Mouse (Mus musculus): ENCODE measurements at regions not wholly inside any gene's neighbourhood (a gene's known extent, or its start where the extent isn't known, plus 50 kb on each side); places are given as distances from the start of the nearest gene placed in this dataset.

- H3K4me1 ChIP-seq (replicated peaks) = no peaks in the 10 kb centered on the region
- H3K4me3 ChIP-seq = no peak overlapping the region
- no peaks in the 10 kb centered on the region for H3K27me3 ChIP-seq (ENCODE audit: insufficient read depth, poor library complexity, severe bottlenecking)
- no peak overlapping the region for H3K27ac ChIP-seq
- H3K36me3 ChIP-seq = no peaks in the 10 kb centered on the region
- DNase-seq (ENCODE audit: low spot score) = no peak
- WGBS = 92% methylated on average over 2 of the region's 2 CpGs
- H3K9me3 ChIP-seq = no peaks in the 10 kb centered on the region
Observed at GRCm38 (mm10) chr1:71925501-71925900, 272.5 kb upstream of the Fn1 start.

DNA sequence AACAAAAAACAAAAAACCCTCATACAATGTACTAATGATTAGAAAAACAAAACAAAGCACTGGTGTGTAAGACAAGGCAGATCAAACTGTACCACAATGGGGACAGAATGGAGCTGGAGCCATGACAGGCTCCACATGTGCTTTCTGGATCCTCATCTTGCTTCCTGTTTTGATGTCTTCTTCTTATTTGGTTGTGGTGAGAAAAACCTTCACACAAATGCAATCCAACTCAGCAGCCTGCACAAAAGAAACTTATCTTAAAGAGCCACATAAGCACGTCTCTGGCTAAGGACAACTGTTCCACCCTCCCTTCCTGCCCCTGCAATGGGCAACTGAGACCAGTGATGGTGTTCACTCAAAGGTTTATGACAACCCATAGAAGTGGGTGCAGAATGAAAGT lies 271.9 kb upstream of the Fn1 start:
- Histone ChIP-seq H3K27ac (no peak overlapping the region), H3K36me3 (no peaks in the 10 kb centered on the region), H3K27me3 (ENCODE audit: insufficient read depth, poor library complexity, severe bottlenecking) (no peaks in the 10 kb centered on the region), H3K4me3 (no peak overlapping the region), H3K4me1 (replicated peaks) (no peaks in the 10 kb centered on the region), H3K9me3 (no peaks in the 10 kb centered on the region)
- WGBS = 79% methylated on average over 1 of the region's 1 CpGs
- no peak for DNase-seq (ENCODE audit: low spot score)

DNA sequence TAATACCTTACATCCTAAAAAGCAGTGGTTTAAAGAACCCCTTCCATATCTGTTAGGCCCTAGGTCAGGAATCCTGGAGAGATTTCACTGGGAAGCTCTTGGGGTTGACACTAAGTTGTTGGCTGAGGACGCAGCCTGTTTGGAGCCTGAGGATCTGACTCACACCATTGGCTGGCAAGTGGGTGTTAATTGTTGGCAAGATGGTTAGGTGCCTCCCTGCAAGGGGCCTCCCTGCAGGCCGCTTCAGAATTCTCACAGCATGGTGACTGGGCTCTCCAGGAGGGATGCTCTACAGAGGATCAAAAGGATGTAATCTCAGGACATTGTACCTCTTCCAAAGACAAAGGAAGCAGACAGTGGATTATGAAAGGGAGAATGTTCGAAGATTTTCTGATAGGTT lies 270.7 kb upstream of the Fn1 start:
- H3K4me1 ChIP-seq (replicated peaks) = no peaks in the 10 kb centered on the region
- no peaks in the 10 kb centered on the region for H3K27me3 ChIP-seq (ENCODE audit: insufficient read depth, poor library complexity, severe bottlenecking)
- H3K9me3 ChIP-seq = no peaks in the 10 kb centered on the region
- no peak overlapping the region for H3K4me3 ChIP-seq
- DNase-seq (ENCODE audit: low spot score) = no peak
- WGBS = 46% methylated on average over 3 of the region's 3 CpGs
- no peak overlapping the region for H3K27ac ChIP-seq
- H3K36me3 ChIP-seq = no peaks in the 10 kb centered on the region

DNA sequence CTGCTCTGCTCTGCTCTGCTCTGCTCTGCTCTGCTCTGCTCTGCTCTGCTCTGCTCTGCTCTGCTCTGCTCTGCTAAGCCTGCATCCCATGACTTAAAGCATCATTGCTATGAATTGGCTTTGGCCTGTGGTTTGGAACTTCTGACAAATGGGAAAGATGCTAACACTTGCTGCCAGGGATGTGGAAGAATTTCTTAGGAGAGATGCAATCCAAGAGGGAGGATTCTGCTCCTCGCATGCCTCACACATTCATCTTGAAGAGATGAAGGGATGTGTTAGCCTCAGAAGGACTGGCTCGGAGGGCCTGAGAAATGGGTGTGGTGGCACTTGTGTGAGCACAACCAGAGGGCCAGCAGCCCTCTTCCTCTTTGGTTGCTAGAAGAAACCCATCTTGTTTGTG lies 268.5 kb upstream of the Fn1 start:
- no peaks in the 10 kb centered on the region for H3K36me3 ChIP-seq
- no peaks in the 10 kb centered on the region for H3K4me1 ChIP-seq (replicated peaks)
- no peaks in the 10 kb centered on the region for H3K27me3 ChIP-seq (ENCODE audit: insufficient read depth, poor library complexity, severe bottlenecking)
- no peak for DNase-seq (ENCODE audit: low spot score)
- H3K9me3 ChIP-seq = no peaks in the 10 kb centered on the region
- H3K27ac ChIP-seq = no peak overlapping the region
- H3K4me3 ChIP-seq = no peak overlapping the region
- WGBS = 92% methylated on average over 2 of the region's 2 CpGs

DNA sequence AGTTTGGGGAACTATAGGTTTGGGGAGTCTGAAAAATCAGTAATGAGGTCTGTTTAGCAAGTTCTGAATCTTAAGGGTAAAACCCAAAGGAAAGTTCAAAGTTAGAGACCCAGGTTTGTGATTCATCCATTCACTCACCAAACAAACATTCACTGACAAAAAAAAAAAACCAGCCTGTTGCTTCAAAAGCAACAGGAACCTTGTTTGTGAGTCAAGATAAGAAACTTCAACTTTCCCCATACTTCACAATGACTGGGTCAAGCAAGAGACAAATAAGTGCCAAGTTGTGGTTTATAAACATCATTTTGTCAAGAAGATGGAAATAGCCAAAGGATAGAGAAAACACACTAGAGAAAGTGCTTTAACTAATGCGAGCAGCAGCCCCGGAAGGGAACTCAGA lies 266.9 kb upstream of the Fn1 start:
- Histone ChIP-seq H3K4me3 (no peak overlapping the region), H3K4me1 (replicated peaks) (no peaks in the 10 kb centered on the region), H3K27me3 (ENCODE audit: insufficient read depth, poor library complexity, severe bottlenecking) (no peaks in the 10 kb centered on the region), H3K9me3 (no peaks in the 10 kb centered on the region), H3K27ac (no peak overlapping the region), H3K36me3 (no peaks in the 10 kb centered on the region)
- no peak for DNase-seq (ENCODE audit: low spot score)
- 96% methylated on average over 2 of the region's 2 CpGs for WGBS

DNA sequence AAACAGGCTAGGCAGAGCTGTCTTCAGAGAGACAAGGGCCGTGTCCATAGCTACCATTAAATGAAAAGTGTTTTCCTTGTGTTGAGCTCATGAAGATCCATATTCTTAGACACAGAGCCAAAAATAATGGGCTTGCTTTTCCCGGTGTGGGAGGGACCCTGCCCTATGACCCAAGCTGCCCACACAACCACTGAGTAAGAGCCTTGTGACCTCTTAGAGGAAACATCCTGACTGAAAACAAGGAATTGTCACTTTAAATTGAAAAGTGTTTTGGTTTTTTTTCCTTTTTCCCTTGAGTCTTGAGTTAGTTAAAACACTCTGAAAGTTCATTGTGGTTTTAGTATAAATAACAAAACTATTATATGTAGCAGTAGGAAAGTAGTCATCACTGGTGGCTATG lies 264.0 kb upstream of the Fn1 start:
- H3K4me1 ChIP-seq (replicated peaks) = 0 out of 2 replicates have a peak, but pooled peaks cover 3% of the 10 kb centered on the region
- no peak overlapping the region for H3K27ac ChIP-seq
- H3K27me3 ChIP-seq (ENCODE audit: insufficient read depth, poor library complexity, severe bottlenecking) = no peaks in the 10 kb centered on the region
- DNase-seq (ENCODE audit: low spot score) = no peak
- H3K4me3 ChIP-seq = no peak overlapping the region
- H3K36me3 ChIP-seq = no peaks in the 10 kb centered on the region
- no peaks in the 10 kb centered on the region for H3K9me3 ChIP-seq
- 56% methylated on average over 2 of the region's 2 CpGs for WGBS

- WGBS = 93% methylated on average over 3 of the region's 3 CpGs
- H3K36me3 ChIP-seq = no peaks in the 10 kb centered on the region
- no peak overlapping the region for H3K4me3 ChIP-seq
- no peak for DNase-seq (ENCODE audit: low spot score)
- H3K9me3 ChIP-seq = no peaks in the 10 kb centered on the region
- no peaks in the 10 kb centered on the region for H3K27me3 ChIP-seq (ENCODE audit: insufficient read depth, poor library complexity, severe bottlenecking)
- no peak overlapping the region for H3K27ac ChIP-seq
- H3K4me1 ChIP-seq (replicated peaks) = 0 out of 2 replicates have a peak, but pooled peaks cover 3% of the 10 kb centered on the region
Observed at GRCm38 (mm10) chr1:71914439-71914838, 261.4 kb upstream of the Fn1 start.

DNA sequence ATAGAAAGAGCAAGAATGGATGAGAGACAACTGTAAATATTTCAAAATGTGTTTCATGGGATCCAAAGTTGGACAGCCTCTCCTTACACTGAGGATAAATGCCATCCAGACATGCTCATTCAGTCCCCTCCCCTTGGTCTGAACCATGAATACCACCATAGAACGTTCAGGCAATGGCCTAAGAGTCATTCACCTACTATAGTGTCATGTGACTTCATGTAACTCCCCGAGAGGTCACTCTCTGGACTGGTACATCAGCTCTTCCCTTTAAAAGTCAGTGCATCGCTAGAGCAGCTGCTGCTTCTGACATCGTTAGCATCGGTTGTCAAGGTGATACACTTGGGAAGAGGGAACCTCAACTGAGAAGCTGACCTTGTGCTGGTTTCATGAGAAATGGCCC lies 260.2 kb upstream of the Fn1 start:
- no peaks in the 10 kb centered on the region for H3K9me3 ChIP-seq
- 77% methylated on average over 5 of the region's 5 CpGs for WGBS
- H3K4me3 ChIP-seq = no peak overlapping the region
- no peak overlapping the region for H3K27ac ChIP-seq
- DNase-seq (ENCODE audit: low spot score) = no peak
- no peaks in the 10 kb centered on the region for H3K27me3 ChIP-seq (ENCODE audit: insufficient read depth, poor library complexity, severe bottlenecking)
- no peaks in the 10 kb centered on the region for H3K36me3 ChIP-seq
- 0 out of 2 replicates have a peak, but pooled peaks cover 3% of the 10 kb centered on the region for H3K4me1 ChIP-seq (replicated peaks)

DNA sequence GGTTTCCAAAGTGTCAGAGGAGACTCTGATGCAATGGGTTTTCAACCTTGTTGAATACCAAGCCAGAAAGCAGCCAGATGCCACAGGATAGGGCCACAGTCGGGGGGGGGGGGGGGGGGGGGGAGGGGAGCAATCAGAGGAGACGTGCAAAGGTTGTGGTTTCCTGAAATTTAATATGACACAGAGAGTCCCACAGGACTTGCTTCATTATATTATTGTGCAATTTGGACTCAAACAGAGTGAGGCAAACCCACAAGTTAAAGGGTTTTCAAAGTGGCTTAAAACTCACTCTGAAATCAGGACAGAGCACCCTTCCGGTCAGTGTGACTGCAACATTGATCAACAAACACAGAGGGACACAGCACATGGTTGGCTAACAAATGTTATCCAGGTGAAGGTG lies 259.4 kb upstream of the Fn1 start:
- WGBS = 46% methylated on average over 3 of the region's 3 CpGs
- Histone ChIP-seq H3K36me3 (no peaks in the 10 kb centered on the region), H3K4me3 (no peak overlapping the region), H3K9me3 (no peaks in the 10 kb centered on the region), H3K27me3 (ENCODE audit: insufficient read depth, poor library complexity, severe bottlenecking) (no peaks in the 10 kb centered on the region), H3K27ac (no peak overlapping the region), H3K4me1 (replicated peaks) (0 out of 2 replicates have a peak, but pooled peaks cover 3% of the 10 kb centered on the region)
- DNase-seq (ENCODE audit: low spot score) = no peak

DNA sequence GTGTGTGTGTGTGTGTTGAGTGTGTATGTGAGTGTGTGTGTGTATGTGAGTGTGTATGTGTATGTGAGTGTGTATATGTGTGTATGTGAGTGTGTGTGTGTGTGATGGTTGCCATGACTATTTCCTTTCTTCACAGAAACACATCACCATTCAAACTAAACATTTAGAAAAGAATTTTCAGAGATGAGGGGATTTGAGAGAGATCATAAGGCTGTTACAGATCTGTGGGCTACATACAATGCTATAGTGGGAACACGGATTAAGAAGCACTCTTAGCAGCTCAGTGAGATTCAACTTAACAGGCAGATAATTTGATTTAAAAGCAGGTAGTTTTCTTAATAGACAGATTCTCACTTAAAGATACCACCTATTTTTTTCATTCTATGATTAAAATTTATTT lies 257.1 kb upstream of the Fn1 start:
- 87% methylated on average over 1 of the region's 1 CpGs for WGBS
- Histone ChIP-seq H3K27me3 (ENCODE audit: insufficient read depth, poor library complexity, severe bottlenecking) (no peaks in the 10 kb centered on the region), H3K9me3 (no peaks in the 10 kb centered on the region), H3K36me3 (no peaks in the 10 kb centered on the region), H3K4me3 (no peak overlapping the region), H3K4me1 (replicated peaks) (0 out of 2 replicates have a peak, but pooled peaks cover 3% of the 10 kb centered on the region), H3K27ac (no peak overlapping the region)
- no peak for DNase-seq (ENCODE audit: low spot score)

GRCm38 (mm10) chr1:71909508-71910124 lies 256.6 kb upstream of the Fn1 start:
- no peak for DNase-seq (ENCODE audit: low spot score)
- 74% methylated on average over 11 of the region's 11 CpGs for WGBS
- H3K4me3 ChIP-seq = no peak overlapping the region
- H3K36me3 ChIP-seq = no peaks in the 10 kb centered on the region
- H3K4me1 ChIP-seq (replicated peaks) = 0 out of 2 replicates have a peak, but pooled peaks cover 3% of the 10 kb centered on the region
- no peaks in the 10 kb centered on the region for H3K9me3 ChIP-seq
- no peak overlapping the region for H3K27ac ChIP-seq
- H3K27me3 ChIP-seq (ENCODE audit: insufficient read depth, poor library complexity, severe bottlenecking) = no peaks in the 10 kb centered on the region

GRCm38 (mm10) chr1:71904376-71904948 lies 251.5 kb upstream of the Fn1 start:
- Histone ChIP-seq H3K9me3 (no peaks in the 10 kb centered on the region), H3K36me3 (no peaks in the 10 kb centered on the region), H3K27me3 (ENCODE audit: insufficient read depth, poor library complexity, severe bottlenecking) (no peaks in the 10 kb centered on the region), H3K27ac (no peak overlapping the region), H3K4me1 (replicated peaks) (no peaks in the 10 kb centered on the region), H3K4me3 (no peak overlapping the region)
- WGBS = 87% methylated on average over 4 of the region's 4 CpGs
- no peak for DNase-seq (ENCODE audit: low spot score)

GRCm38 (mm10) chr1:71900106-71901074 lies 247.4 kb upstream of the Fn1 start:
- Histone ChIP-seq H3K4me3 (no peak overlapping the region), H3K27ac (no peak overlapping the region), H3K4me1 (replicated peaks) (peaks cover 8% of the 10 kb centered on the region), H3K36me3 (no peaks in the 10 kb centered on the region), H3K9me3 (no peaks in the 10 kb centered on the region), H3K27me3 (ENCODE audit: insufficient read depth, poor library complexity, severe bottlenecking) (no peaks in the 10 kb centered on the region)
- DNase-seq (ENCODE audit: low spot score) = no peak
- 88% methylated on average over 9 of the region's 9 CpGs for WGBS
